Mouse (Mus musculus) spleen, postnatal 4 days (tissue): Measurements from ENCODE around the gene Olfr705.
"Not testable (repeated sequence)": the region's sequence is repeated elsewhere in the genome, so short reads cannot be mapped to it uniquely, and the experiment has no call there.

Source experiments
- DNase-seq, 2 experiments: peaks; one replicate each; pipeline ENCODE4 v3.0.0; 2022; ENCODE audit warnings: low spot score in 2 of 2

Olfr705 gene

DNA sequence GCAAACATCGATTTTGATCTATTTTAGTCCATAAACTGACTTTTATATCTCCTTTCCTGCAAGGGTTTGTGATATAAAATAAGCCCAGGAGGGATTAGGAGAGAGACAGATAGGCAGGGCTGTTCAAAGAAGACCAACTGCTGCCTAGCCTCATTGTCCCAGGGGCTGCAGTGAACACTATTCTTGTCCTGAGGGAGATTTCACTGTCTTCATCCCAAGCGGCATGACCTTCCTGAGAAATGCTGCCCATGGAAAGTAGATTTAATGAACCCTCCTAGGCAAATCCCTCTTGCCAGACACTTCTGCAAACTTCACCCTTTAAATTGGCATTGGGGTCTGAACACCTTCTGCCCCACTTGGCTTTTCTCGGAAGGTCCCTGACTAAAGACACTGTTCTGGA, at the start of gene Olfr705:
Olfr705 (minus strand) TSS at position 101 of the 400 bp plus-strand sequence.
- no peak for DNase-seq

DNA sequence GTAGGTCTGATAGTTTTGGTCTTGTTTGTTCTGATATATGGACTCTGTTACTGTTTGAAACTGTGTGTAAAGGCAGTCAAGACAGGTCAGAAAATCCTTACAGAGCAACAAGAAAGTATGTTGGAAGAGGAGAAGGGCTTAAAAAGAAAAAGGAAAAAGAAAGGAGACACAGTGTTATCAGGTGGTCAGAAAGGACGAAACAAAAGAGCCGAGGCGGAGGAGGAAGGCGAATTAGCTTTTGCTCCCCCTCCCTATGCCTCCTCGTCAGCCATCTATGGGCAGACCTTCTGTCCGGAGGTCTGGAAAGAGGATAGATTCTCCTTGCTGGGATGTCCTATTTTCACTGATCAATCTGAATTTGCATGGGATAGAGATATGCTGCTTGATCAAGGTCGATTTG, 44.3 kb upstream of the Olfr705 start:
- DNase-seq = peak; percentile 16 to 69

DNA sequence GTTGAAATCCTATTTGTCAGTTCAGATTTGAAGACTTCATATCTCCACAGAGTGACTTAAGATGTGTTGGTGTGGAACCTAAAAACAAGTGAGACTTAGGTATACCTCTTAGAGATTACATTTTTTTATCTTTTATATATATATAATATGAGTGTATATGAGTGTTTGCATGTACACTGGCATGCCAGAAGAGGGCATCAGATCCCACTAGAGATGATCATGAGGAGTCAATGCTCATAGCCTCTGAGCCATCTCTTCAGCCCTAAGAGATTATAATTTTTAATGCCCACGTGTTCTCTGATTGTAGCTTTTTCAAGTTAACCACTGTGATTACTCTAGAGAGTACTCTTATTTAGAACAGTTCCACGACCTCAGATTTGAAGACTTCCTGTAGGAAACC, 31.0 kb upstream of the Olfr705 start, which contains the start of gene Olfr1532-ps1:
Olfr1532-ps1 (plus strand) TSS at position 326 of the 400 bp plus-strand sequence.
- no peak for DNase-seq

DNA sequence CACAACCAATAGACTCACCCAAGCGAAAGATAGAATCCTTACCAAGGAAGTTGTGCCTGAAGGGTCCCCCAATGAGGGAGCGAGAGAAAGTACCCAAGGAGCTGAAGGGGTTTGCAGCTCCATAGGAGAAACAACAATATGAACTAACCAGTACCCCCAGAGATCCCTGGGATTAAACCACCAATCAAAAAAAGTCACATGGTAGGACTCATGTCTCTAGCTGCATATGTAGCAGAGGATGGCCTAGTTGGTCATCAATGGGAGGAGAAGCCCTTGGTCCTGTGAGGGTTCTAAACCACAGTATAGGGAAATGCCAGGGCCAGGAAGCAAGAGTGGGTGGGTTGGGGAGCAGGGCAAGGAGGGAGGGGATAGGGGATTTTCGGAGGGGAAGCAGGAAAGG, 24.4 kb upstream of the Olfr705 start, which contains the start of gene Olfr707:
Olfr707 (minus strand) TSS at position 101 of the 400 bp plus-strand sequence.
- not testable (repeated sequence) for DNase-seq

DNA sequence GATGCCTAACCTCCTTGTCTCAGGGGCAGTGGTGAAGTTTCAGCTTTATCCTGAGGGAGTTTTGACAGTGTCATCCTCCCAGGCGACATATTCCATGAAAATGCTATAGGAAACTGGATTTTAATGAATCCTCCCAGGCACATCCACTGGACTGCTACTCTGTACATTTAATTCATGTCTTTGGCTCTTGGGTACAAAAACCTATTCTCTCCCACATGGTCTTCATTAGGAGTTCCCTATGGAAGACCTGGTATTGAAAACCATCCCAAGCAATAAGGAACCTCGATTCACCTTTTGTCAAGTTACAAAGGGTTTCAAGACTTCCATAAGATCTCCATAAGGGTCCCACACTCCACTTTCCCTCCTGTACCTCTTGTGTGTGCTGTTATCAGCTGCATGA, 11.4 kb upstream of the Olfr705 start, which contains the start of gene Olfr706:
Olfr706 (minus strand) TSS at position 101 of the 400 bp plus-strand sequence.
- no peak for DNase-seq

DNA sequence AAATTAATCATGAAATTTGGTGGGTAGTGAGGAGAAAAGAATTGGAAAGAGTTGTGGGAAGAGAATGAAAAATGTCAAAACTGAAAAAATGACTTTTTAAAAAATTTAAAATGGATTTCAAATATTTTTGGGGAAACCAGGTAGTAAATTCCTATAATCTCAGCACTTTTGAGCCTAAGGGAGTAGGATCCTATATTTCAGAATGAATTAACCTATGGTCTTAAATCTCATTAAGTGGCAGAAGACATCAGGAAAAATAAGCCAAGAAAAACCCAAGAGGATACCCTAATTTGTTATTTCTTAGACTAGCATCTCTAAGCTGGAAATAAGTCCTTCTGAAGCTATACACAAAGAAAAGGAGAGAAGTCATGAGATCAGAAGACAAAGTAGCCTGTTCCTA, 13.8 kb downstream of the Olfr705 start, which contains the start of gene Olfr704:
Olfr704 (plus strand) TSS at position 301 of the 400 bp plus-strand sequence.
- no peak for DNase-seq

DNA sequence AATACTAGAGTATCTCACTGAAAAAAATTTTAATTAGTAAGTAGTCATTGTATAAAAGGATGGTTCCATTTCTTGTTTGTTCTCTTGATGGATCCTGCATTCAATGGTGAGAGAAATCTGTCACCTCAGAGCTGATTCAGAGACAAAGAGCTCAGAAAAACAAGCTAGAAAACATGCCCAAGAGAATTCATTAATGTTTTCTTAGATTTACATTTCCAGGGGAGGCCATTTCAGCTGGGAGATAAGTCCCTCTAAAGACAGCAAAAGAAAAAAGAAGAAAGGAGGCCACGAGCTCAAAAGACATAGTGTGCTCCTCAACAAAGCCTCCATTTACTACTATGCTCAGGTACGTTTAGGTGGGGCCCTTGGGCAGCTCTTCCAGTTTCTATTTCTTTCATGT, 33.6 kb downstream of the Olfr705 start, which contains the start of gene Olfr703:
Olfr703 (plus strand) TSS at position 301 of the 400 bp plus-strand sequence.
- DNase-seq = no peak

DNA sequence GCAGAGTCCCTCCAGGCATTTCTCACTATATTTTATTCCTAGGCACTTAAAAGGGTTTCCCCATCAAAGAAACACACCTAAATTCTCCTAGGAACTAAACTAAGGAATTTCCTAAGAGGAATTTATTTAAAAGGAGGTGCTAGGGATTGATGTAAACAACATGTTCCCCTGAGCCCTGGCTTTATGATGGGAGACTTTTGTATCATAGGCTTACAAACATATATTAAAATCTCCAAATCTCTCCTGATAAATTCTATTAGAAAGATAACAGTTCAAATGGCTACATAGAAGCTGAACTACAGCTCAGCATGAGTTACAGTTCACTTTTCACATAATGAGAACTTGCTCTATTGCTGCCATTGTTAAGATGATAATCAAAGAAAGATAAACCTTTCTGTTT, 42.9 kb downstream of the Olfr705 start, which contains the start of gene Olfr702:
Olfr702 (minus strand) TSS at position 101 of the 400 bp plus-strand sequence.
- no peak for DNase-seq
